Mouse (Mus musculus) bone marrow, adult 2 months (tissue): ENCODE measurements at regions not wholly inside any gene's neighbourhood (a gene's known extent, or its start where the extent isn't known, plus 50 kb on each side); places are given as distances from the start of the nearest gene placed in this dataset.

Source experiments
- H3K27ac ChIP-seq: fragments of 200-500 bp; 2 replicates; pipeline ENCODE4 v1.5.1; 2012; ENCODE audit warnings: low read depth, mild to moderate bottlenecking, control low read depth, inconsistent platforms, low read length; ENCODE audit not compliant: control insufficient read depth, poor library complexity, insufficient read depth
- H3K4me1 ChIP-seq: fragments of 200-500 bp; 2 replicates; pipeline ENCODE4 v1.6.1; 2011; ENCODE audit warnings: low read length; ENCODE audit not compliant: control insufficient read depth, insufficient read depth
- H3K4me3 ChIP-seq: fragments of 200-500 bp; replicated peaks from 2 replicates; pipeline ENCODE3; 2011; ENCODE audit warnings: mild to moderate bottlenecking, low read depth, low read length, control low read depth; ENCODE audit not compliant: control insufficient read depth
- CTCF ChIP-seq: fragments of 200-500 bp; IDR thresholded peaks from 2 replicates; pipeline ENCODE4 v1.5.1; 2011; ENCODE audit warnings: low read length, control low read depth; ENCODE audit not compliant: control insufficient read depth, insufficient read depth
- POLR2A ChIP-seq: fragments of 200-500 bp; IDR thresholded peaks from 2 replicates; pipeline ENCODE4 v1.6.1; 2011; ENCODE audit warnings: low read depth, mild to moderate bottlenecking, control low read depth, low read length, borderline replicate concordance; ENCODE audit not compliant: control insufficient read depth
- WGBS: fragments of 180-500 bp; shearing (Covaris S2); methylation state at CpG from one replicate; pipeline ENCODE4 v1.1.7; 2018; 5-methylcytosine and 5-hydroxymethylcytosine counted together

DNA sequence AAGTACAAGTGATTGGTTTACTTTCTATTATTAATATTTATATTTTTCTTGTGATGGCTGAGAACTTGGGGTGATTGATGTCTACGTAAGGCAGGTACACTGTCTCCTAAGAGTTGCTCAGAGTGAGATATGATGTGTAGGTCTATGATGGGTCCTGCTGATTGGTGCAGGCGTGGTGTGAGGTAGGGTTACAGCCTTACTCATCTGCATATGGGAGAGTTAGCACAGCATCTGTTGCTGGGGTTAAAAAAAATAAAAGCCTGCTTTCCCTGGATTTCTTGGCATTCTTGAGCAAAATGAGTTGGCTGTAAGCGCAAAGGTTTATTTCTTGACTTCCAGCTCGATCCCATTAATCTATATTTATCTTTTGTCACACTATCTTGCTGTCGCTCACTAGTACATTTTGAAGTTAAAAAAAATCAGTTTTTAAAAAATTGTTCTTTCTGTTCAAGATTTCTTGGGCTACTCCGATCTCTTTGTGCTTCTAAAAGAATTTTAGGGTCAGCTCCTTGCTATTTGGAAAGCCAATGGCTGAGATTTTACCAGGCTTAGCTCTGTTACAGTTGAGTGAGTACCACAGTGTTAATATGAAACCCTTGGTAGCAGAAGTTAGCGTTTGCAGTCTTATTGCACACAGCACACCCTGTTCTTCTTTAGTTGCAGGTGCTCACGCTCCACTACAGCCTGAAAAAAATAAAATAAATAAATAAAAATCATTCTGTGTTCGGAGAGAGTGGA is 482.0 kb downstream of the Plekhb2 start:
- TF ChIP-seq CTCF (no peak), POLR2A (no peak)
- H3K4me1 ChIP-seq = no peaks in the 10 kb centered on the region; the same call in 1 of the 2 replicates
- no peak overlapping the region for H3K27ac ChIP-seq
- 62% methylated on average over 9 of the region's 9 CpGs for WGBS
- H3K4me3 ChIP-seq = no peak overlapping the region

DNA sequence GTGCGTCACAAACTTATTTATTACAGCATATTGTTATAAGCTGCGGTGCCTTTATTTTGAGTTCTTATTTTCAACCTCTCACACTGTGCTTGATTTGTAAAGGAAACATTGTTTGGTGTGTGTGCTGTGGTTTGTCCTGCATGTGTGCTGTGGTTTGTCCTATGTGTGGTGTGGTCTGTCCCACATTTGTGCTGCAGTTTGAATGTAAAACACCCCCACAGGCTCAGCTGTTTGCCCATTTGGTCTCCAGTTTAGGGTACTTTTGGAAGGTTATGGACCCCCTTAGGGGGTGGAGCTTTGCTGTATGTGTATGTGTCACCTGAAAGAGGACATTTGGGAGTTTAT is 482.5 kb downstream of the Plekhb2 start:
- H3K27ac ChIP-seq = no peak overlapping the region
- no peak overlapping the region for H3K4me3 ChIP-seq
- H3K4me1 ChIP-seq = no peaks in the 10 kb centered on the region; the same call in 1 of the 2 replicates
- TF ChIP-seq CTCF (no peak), POLR2A (no peak)
- 38% methylated on average over 2 of the region's 2 CpGs for WGBS

DNA sequence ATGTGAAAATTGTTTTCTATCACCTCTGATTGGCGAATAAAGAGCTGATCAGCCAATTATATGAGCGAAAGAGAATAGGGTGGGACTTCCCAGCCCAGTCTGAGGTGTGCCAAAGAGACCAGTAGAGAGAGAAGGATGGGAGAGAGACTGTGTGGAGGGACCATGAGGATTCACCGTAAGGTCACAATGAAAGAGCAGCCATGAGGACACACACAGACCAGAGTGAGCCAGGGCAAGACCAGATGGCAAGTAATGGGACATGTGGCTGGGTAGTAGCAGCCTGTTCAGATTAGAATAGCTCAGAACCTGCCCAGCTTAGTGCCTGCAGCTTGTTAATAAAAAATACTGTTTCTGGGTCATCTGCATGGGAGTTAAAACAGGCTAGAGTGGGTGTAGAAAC is 487.9 kb downstream of the Plekhb2 start:
- 80% methylated on average over 3 of the region's 3 CpGs for WGBS
- TF ChIP-seq POLR2A = no peak
- TF ChIP-seq CTCF = no peak
- Histone ChIP-seq H3K4me1 (no peaks in the 10 kb centered on the region), H3K4me3 (no peak overlapping the region), H3K27ac (no peak overlapping the region)

DNA sequence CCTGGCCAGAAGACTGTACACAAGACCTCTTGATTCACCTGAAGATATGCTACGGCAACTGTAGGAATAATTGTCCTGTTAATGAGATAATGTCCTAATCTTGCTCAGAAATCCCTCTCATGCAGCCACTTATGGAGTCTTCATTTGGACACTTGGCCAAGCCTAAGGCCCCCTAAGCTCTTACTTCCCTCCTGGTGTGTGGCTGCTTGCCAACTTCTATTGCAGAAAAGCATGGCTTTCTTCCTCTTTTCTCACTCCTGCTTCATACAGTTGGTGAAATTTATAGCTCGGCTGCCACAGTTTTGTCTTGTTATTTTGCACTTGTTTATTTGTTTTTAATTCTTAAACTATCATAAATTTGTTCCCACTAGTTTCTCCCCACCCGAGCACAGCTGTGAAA is 488.4 kb downstream of the Plekhb2 start:
- Histone ChIP-seq H3K4me1 (no peaks in the 10 kb centered on the region), H3K27ac (no peak overlapping the region), H3K4me3 (no peak overlapping the region)
- no peak for TF ChIP-seq CTCF
- no peak for TF ChIP-seq POLR2A
- WGBS = 8% methylated on average over 3 of the region's 3 CpGs

DNA sequence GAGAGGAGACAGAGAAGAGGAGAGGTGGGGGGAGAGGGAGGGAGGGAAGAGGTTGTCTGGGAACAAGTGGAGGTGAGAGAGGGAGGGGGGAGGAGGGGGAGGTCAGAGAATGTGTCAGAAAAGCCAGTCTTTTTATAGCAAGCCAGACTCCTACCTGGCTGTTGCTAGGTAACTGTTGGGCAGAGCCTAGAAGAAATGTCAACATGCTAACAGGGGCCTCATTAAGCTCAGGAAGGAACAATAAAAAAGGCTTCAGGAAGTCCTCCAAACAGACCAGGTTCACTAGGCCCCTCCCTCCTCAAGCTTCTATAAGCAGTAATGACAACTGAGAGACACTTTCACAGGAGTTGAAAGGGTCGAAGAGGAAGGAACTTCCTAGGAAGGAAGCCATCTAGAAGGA is 494.8 kb downstream of the Plekhb2 start:
- H3K4me1 ChIP-seq = no peaks in the 10 kb centered on the region
- no peak for TF ChIP-seq POLR2A
- TF ChIP-seq CTCF = no peak
- H3K4me3 ChIP-seq = no peak overlapping the region
- H3K27ac ChIP-seq = no peak overlapping the region
- 40% methylated on average over 1 of the region's 1 CpGs for WGBS

DNA sequence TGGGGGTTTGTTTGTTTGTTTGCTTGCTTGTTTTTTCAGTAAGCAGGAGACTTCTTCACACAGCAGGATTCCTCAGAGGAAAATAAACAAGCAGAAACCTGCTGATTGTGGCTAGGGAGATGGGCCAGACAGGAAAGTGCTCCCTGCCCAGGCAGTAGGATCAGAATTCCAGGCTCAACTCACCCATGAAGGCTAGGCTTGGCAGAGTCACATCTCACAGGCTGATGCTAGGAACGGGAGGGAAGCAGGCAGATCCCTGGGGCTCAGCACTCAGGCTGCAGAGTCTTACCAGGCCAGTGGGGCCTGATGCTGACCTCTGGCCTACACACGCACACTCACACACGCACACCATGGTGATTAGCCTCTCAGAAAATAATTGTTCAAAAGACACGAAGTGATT is 498.5 kb downstream of the Plekhb2 start:
- H3K4me3 ChIP-seq = no peak overlapping the region
- TF ChIP-seq POLR2A = no peak
- WGBS = 85% methylated on average over 4 of the region's 4 CpGs
- H3K27ac ChIP-seq = no peak overlapping the region
- no peaks in the 10 kb centered on the region for H3K4me1 ChIP-seq

DNA sequence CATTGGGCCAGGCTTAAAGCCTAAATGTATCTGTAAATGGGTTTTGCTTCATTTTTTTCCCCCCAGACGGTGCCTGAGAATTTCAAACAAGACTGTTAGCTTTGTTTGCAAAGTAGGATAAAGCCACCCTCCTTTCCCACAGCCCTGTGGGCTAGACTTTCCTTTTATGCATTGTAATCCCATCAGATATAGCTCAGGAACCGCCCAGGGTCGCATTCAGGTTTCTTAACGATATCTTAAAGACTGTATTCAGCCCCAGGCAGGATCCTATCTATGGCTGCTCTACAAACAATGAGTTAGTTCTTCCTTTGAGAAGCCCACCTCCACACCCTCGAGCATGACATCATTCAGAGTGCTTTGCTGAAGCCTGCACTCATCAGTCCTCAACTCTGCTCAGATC is 509.2 kb downstream of the Plekhb2 start:
- Histone ChIP-seq H3K27ac (no peak overlapping the region), H3K4me1 (no peaks in the 10 kb centered on the region), H3K4me3 (no peak overlapping the region)
- TF ChIP-seq POLR2A (no peak), CTCF (no peak)
- 60% methylated on average over 5 of the region's 5 CpGs for WGBS

DNA sequence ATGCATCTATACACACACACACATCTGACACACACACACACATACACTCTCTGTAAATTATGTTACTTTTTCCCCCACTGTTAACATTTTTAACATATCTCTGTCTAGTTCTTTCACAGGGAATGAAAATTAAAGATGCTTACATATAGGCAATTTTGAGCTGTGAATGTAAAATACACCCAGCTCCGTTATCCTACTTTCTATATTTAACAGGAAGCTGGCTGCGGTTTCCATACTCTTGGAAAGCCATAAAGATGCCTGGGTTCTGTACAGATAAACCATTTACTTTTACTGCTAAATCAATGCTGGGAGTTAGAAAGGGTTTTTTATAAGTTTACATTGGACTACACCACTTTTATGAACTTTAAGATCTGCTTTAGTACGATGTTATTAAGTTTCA is 511.7 kb downstream of the Plekhb2 start:
- H3K4me3 ChIP-seq = no peak overlapping the region
- H3K4me1 ChIP-seq = no peaks in the 10 kb centered on the region
- no peak overlapping the region for H3K27ac ChIP-seq
- 85% methylated on average over 3 of the region's 3 CpGs for WGBS
- no peak for TF ChIP-seq POLR2A

DNA sequence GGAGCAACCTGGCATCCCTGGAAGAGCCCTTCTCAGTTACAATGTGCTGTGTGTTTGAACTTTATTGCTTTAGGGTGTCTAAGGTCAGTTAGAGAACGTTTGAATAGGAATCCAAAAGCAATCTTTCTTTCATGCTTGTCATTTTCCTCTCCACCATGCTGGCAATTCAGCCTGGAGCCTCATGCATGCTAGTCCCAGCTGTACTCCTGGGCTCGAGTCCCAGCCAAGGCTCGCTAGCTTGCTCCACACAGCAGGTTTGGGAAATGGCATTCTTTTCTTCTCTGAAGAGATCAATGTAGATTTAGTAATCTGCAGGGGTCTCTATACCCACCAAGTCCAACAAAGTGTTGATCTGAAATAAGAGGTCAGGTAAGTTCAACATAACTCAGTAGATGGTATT is 513.1 kb downstream of the Plekhb2 start:
- no peak for TF ChIP-seq POLR2A
- no peak for TF ChIP-seq CTCF
- Histone ChIP-seq H3K4me3 (no peak overlapping the region), H3K27ac (no peak overlapping the region), H3K4me1 (no peaks in the 10 kb centered on the region)
- WGBS = 66% methylated on average over 3 of the region's 3 CpGs
